ENCODE assay signal across 8 mouse cellular contexts in genomic region chr4:77083165-77083564, GRCm38 (mm10).
DNase-seq lines count a peak whose midpoint lies in the region; ATAC-seq and TF ChIP-seq lines count a peak whose summit lies in the region.

No protein-coding gene starts in this region.

- peak; percentile 63 for TF ChIP-seq CTCF in cortical plate, adult 2 months (IDR thresholded peaks at IDR 0.05; ENCODE audit: extremely low read depth, insufficient read depth, low read length)
- peak; percentile 78 for TF ChIP-seq CTCF in kidney, adult 2 months (conservative IDR thresholded peaks at IDR 0.05; ENCODE audit: insufficient read depth, insufficient read length, low read depth, low read length)

- H3K36me3 ChIP-seq in hindbrain, embryonic 16.5 days (ENCODE audit: control insufficient read depth, insufficient read depth, low read length), result no peaks in the 10 kb centered on the region
- H3K36me3 ChIP-seq in hindbrain, embryonic 13.5 days, result no peaks in the 10 kb centered on the region
- no peaks in the 10 kb centered on the region for H3K36me3 ChIP-seq in kidney, adult 2 months (ENCODE audit: control insufficient read depth, insufficient read depth, low read length)

- H3K4me3 ChIP-seq in hindbrain, embryonic 16.5 days (ENCODE audit: low read length), result no peak overlapping the region
- H3K4me3 ChIP-seq in hindbrain, embryonic 13.5 days, result no peak overlapping the region
- no peak overlapping the region for H3K4me3 ChIP-seq in cortical plate, adult 2 months (ENCODE audit: insufficient read depth, low read length)
- no peak overlapping the region for H3K4me3 ChIP-seq in kidney, adult 2 months (ENCODE audit: insufficient read depth, low read depth, low read length)

- WGBS in hindbrain, embryonic 16.5 days, result 61% methylated on average over 3 of the region's 3 CpGs
- 46% methylated on average over 3 of the region's 3 CpGs for WGBS in hindbrain, embryonic 13.5 days
- WGBS in kidney, adult 2 months, result 18% methylated on average over 3 of the region's 3 CpGs

- H3K4me1 ChIP-seq in hindbrain, embryonic 16.5 days (ENCODE audit: control insufficient read depth, insufficient read depth, low read depth, low read length), result no peaks in the 10 kb centered on the region
- H3K4me1 ChIP-seq in hindbrain, embryonic 13.5 days (replicated peaks), result no peaks in the 10 kb centered on the region
- H3K4me1 ChIP-seq in cortical plate, adult 2 months (ENCODE audit: control insufficient read depth, insufficient read depth, low read length), result no peaks in the 10 kb centered on the region
- no peaks in the 10 kb centered on the region for H3K4me1 ChIP-seq in kidney, adult 2 months (ENCODE audit: control insufficient read depth, insufficient read depth, low read length)

- no peaks in the 10 kb centered on the region for H3K27me3 ChIP-seq in hindbrain, embryonic 16.5 days (replicated peaks; ENCODE audit: control insufficient read depth, insufficient read depth, low read length)
- no peaks in the 10 kb centered on the region for H3K27me3 ChIP-seq in hindbrain, embryonic 13.5 days
- H3K27me3 ChIP-seq in kidney, adult 2 months (replicated peaks; ENCODE audit: control insufficient read depth, insufficient read depth, low read length), result no peaks in the 10 kb centered on the region

- H3K9ac ChIP-seq in hindbrain, embryonic 16.5 days (ENCODE audit: low read depth, low read length), result no peak overlapping the region
- H3K9ac ChIP-seq in hindbrain, embryonic 13.5 days, result no peak overlapping the region

- 0 out of 2 replicates have a peak, but pooled peaks have one; percentile 27 for ATAC-seq in hindbrain, embryonic 16.5 days
- ATAC-seq in hindbrain, embryonic 13.5 days (ENCODE audit: low FRiP score), result no peak

- DNase-seq in adipocyte (ENCODE audit: low spot score), result peak; percentile 4
- peak; percentile 64 for DNase-seq in kidney, adult 2 months
- peak; percentile 54 to 71 for DNase-seq in left cerebral cortex, postnatal 25 days (ENCODE audit: low spot score in 2 of 2)
- DNase-seq in right cerebral cortex, postnatal 36 days (ENCODE audit: low spot score in 2 of 2), result peak; percentile 32 to 37
- DNase-seq in natural killer cell, adult 2 months (ENCODE audit: low spot score in 2 of 2), result no peak

- intact Hi-C loops in left cerebral cortex, postnatal 25 days (cut with DNase I), result loop anchor here (5.0 to 10.0 kb wide), 3 partner anchors 314 to 474 kb away; no protein-coding TSS in a partner anchor

- H3K9me3 ChIP-seq in hindbrain, embryonic 16.5 days (ENCODE audit: control insufficient read depth, low read length), result no peaks in the 10 kb centered on the region
- H3K9me3 ChIP-seq in hindbrain, embryonic 13.5 days, result no peaks in the 10 kb centered on the region

- no peak for TF ChIP-seq POLR2A in cortical plate, adult 2 months (IDR thresholded peaks at IDR 0.05; ENCODE audit: extremely low read depth, insufficient read depth, low read length)
- TF ChIP-seq POLR2A in kidney, adult 2 months (IDR thresholded peaks at IDR 0.05; ENCODE audit: low read depth, low read length), result no peak

- no peak overlapping the region for H3K4me2 ChIP-seq in hindbrain, embryonic 16.5 days (ENCODE audit: low read length)
- no peak overlapping the region for H3K4me2 ChIP-seq in hindbrain, embryonic 13.5 days

- H3K27ac ChIP-seq in hindbrain, embryonic 16.5 days (ENCODE audit: low read depth, low read length), result no peak overlapping the region
- H3K27ac ChIP-seq in hindbrain, embryonic 13.5 days, result no peak overlapping the region
- no peak overlapping the region for H3K27ac ChIP-seq in cortical plate, adult 2 months (ENCODE audit: insufficient read depth, low read length)
- no peak overlapping the region for H3K27ac ChIP-seq in kidney, adult 2 months (ENCODE audit: insufficient read depth, low read depth, low read length)

Comparison
In these comparisons a context has a peak if more than half of its experiments do, and no peak if none do; other contexts are left out.
1. DNase-seq: peak in adipocyte (single experiment), kidney, adult 2 months (single experiment), left cerebral cortex, postnatal 25 days (2 of 2) and right cerebral cortex, postnatal 36 days (2 of 2); none in natural killer cell, adult 2 months (0 of 2).